Mouse (Mus musculus) stomach, postnatal 0 days (tissue): ENCODE data around the gene Fap.

Experiments used
- CTCF ChIP-seq: IDR thresholded peaks from 2 replicates; pipeline ENCODE4 v1.5.1; 2016; ENCODE audit warnings: antibody characterized with exemption, low read depth, mild to moderate bottlenecking, moderate library complexity
- EP300 ChIP-seq: optimal IDR thresholded peaks from 2 replicates; pipeline ENCODE3; 2016; ENCODE audit warnings: antibody characterized with exemption

DNA sequence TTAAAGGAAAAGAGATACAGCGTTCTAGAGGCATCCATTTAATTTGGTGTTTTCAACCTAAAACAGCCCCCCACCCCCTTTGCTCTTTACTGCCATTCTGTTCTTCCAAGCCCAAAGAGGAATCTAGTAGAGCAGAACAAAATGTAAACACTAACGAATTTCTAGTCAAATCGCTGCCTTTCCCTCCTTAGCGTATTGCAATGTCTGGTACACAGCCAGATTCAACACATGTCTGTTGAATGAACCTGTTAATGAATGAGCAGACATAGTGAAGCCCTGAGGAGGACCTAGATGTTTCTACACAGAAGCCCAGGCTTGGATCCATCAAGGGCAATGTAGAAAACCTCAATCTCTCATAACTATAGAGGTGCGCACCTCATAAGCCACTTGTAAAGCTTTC lies 75.1 kb downstream of the Fap start:
- TF ChIP-seq CTCF: no peak
- TF ChIP-seq EP300: no peak
